Mouse (Mus musculus): ENCODE measurements at regions not wholly inside any gene's neighbourhood (a gene's known extent, or its start where the extent isn't known, plus 50 kb on each side); places are given as distances from the start of the nearest gene placed in this dataset.
A peak's percentile ranks its signal among the peaks of the same experiment; 100 is the strongest.
"Not testable (repeated sequence)": the region's sequence is repeated elsewhere in the genome, so short reads cannot be mapped to it uniquely, and the experiment has no call there.

GRCm38 (mm10) chr11:27105920-27106319, 512.1 kb upstream of the Vrk2 start:
- no peak for DNase-seq (ENCODE audit: extremely low read depth, low read depth)

GRCm38 (mm10) chr11:27102906-27103305, 509.1 kb upstream of the Vrk2 start:
- no peak for DNase-seq (ENCODE audit: extremely low read depth, low read depth)

DNA sequence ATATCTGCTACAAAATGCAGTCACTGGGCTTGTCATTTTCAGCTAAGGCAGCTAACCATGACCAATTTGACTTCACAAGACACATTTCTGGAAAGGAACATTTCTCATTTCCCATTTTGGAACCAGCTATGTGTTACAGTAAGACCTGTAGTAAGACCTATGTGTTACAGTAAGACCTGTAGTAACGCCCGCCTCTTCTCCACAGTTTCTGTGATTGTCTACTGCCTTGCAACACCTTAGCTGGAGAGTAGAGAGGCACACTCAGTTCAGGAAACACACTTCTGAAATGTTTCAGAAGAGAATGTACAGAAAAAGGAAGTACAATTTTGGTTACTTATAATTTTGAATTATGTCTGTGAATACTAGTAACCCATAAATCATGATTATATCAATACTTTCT, 508.2 kb upstream of the Vrk2 start:
- no peak for DNase-seq (ENCODE audit: extremely low read depth, low read depth)

- DNase-seq (ENCODE audit: extremely low read depth, low read depth): no peak
Measured at GRCm38 (mm10) chr11:27096615-27097014, 502.8 kb upstream of the Vrk2 start.

DNA sequence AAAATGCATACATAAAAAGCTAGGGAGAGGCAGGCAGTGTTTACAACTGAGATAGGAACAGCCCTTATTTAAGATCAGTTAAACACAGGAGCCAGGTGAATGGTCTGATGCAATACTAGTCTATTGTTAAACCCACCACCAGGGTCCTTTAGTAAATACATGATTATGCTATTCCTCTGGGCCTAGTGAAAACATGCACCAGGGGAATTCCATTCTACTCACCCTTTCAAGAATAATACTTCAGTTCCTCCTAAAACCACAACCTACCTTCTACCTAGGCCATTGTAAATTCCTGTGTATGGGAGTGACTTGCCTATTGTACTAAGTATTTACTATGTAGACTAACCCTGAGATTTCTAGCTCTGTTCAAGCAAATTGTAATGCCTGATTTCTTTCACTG, 501.7 kb upstream of the Vrk2 start:
- DNase-seq (ENCODE audit: extremely low read depth, low read depth): not testable (repeated sequence)

GRCm38 (mm10) chr11:27086516-27086915, 492.7 kb upstream of the Vrk2 start:
- no peak for DNase-seq (ENCODE audit: extremely low read depth, low read depth)

- DNase-seq (ENCODE audit: extremely low read depth, low read depth): no peak
Measured at GRCm38 (mm10) chr11:27081188-27081587, 487.4 kb upstream of the Vrk2 start.

DNA sequence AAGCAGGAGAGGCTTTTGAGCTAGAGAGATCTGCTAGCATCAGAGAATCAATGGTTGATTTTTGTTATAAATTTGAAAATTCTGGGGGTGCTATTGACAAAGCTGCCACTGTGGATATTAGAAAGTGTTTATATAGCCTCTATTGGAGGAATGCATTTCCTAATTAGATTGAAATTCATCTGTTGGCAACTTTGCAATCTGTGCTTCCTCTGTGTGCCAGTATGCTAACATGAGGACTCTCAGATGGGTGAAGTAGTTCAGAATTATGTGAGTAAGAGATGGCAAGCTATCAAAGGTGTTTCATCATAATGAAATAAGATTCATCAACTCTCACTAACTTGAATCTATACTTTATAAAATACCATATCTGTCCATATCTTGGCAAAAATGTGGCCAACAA, 476.6 kb upstream of the Vrk2 start:
- no peak for DNase-seq (ENCODE audit: extremely low read depth, low read depth)

GRCm38 (mm10) chr11:27027243-27027852, 433.5 kb upstream of the Vrk2 start:
- DNase-seq (ENCODE audit: extremely low read depth, low read depth): no peak

- DNase-seq (ENCODE audit: extremely low read depth, low read depth): no peak
Measured at GRCm38 (mm10) chr11:27025500-27025899, 431.7 kb upstream of the Vrk2 start.

GRCm38 (mm10) chr11:26996292-26997099, 402.7 kb upstream of the Vrk2 start:
- no peak for DNase-seq (ENCODE audit: extremely low read depth, low read depth)

DNA sequence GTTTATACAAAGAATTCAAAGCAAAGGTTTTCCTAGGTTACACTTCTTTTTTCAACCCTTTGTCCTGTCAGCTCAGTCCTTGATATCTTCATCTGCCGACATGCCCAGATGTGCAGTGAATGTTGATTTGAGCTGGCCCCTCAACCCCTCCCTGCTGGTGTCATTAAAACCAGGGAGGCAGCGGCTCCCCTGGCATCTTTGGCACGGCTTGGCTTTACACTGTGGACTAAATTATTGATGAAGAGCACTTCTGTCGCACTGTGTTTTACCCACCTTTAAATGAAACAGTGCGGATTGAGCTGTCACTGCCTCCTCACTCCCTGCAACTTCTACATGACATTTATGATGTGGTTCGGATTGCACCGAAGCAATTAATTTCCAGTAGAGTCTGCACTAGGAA, 387.4 kb upstream of the Vrk2 start:
- DNase-seq (ENCODE audit: extremely low read depth, low read depth): no peak

- no peak for DNase-seq (ENCODE audit: extremely low read depth, low read depth)
Measured at GRCm38 (mm10) chr11:26972533-26973081, 378.8 kb upstream of the Vrk2 start.

DNA sequence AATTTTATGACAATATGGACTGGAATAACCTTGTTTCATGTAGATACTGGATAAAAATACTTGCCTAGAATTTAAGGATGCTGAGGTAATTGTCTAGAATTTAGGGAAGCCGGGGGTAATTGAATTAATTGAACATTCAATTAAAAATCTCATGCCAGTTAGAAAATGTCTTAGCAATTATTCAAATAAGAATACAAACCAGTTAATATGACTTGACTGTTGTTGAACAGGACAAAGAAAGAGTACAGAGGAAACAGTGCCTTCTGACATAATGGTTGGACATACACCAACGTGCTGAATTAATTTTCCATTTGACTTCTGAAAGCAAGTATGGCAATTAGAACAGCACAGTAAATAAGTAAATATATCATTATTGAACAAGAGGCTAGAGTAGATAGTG, 377.4 kb upstream of the Vrk2 start:
- DNase-seq (ENCODE audit: extremely low read depth, low read depth): no peak

DNA sequence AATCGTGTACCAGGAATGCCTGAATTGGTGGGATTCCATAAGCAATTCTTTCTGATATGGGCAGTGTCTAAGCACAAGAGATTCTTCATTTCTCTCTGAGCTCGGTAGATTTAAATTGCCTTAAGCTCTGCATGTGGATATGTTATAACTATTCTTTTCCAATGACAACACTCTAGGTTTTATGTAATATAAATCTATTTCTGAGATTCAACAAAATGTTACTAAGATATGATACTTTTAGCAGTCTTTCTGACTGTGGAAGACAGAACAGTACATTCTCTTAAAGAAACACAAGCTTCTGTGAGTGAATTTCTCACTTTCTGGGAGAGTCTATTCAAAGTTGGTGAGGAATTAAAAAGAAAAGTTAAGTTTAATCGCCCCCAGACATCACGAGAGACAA, 373.6 kb upstream of the Vrk2 start:
- no peak for DNase-seq (ENCODE audit: extremely low read depth, low read depth)

DNA sequence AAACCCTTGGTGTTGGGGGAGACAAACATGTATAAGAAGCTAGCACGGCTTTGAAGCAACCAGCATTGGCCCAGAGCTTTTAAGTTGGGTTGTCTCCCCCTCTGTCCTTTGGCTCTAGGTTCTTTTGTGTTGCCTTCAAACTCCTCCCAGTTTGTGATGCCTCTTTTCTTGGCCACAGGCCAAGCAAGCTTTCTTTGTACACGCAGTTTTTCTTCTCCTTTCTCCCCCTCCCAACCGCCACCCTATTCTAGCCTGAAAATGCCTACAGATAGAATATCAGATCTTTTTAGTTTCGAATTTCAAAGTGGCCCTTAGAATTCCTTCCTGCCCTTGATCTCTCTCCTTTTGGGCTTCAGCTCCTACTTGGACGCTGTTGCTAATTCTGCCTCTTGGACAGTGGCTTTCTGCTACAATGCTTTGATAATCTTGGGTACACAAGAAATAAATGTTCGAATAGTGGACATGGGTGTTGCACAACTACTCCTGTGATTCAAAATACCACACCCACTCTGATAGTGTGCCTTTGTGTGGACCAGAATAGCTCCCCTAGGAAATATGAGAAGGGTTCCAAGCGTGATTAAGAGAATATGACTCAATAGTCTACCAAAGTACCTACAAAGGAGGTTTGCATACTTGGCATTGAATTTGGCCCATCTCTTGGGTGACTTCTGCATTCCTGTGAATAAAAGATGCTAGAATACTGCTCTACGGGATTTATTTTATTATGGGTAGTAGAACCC, 369.3 kb upstream of the Vrk2 start:
- no peak for DNase-seq (ENCODE audit: extremely low read depth, low read depth)

- DNase-seq (ENCODE audit: extremely low read depth, low read depth): no peak
Measured at GRCm38 (mm10) chr11:26962040-26962927, 368.5 kb upstream of the Vrk2 start.

GRCm38 (mm10) chr11:26961336-26961980, 367.7 kb upstream of the Vrk2 start:
- DNase-seq (ENCODE audit: extremely low read depth, low read depth): peak; percentile 20

DNA sequence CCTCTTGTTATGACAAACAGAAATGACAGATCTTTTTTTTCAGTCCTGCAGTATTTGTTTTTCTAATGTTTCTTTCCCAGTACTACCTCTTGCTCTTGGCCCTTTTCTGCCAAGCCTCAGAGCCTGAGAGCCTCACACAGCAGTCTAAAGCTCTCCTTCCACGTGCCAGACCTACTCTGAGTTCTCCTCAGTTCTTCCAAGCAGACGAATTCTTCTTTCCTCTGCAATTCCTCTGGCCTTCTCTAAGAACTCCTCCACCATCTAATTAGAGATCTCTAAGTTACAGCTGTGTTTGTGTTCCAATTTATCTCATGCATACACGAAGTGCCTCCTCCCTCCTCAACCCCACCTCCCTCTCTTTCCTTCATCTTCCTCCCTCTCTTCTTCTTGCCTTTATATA, 362.4 kb upstream of the Vrk2 start:
- no peak for DNase-seq (ENCODE audit: extremely low read depth, low read depth)

DNA sequence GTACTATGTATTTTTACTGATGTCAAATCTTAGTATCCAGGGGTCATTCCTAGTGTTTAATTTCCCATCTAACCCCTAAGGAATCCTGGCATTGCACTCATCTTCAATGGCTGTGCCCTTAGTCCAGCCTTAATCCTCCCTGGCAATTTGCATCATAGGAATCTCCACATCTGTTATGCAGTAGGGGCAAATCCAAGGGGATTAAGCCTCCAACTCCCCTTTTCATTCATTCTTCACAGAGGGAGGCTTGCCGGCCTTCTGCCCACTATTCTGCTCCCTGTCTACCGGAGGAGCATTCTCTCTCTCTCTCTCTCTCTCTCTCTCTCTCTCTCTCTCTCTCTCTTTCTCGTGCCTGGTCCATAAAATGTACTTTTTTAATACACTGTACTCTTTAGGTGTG, 338.0 kb upstream of the Vrk2 start:
- no peak for DNase-seq (ENCODE audit: extremely low read depth, low read depth)

- no peak for DNase-seq (ENCODE audit: extremely low read depth, low read depth)
Measured at GRCm38 (mm10) chr11:26907099-26907498, 313.3 kb upstream of the Vrk2 start.

Measured in MEL-GATA-1-ER (cell line).